Mouse (Mus musculus): ENCODE results near the gene Cd40lg. TPM values are rescaled to one million over a fixed set of nuclear protein-coding genes. Genes with fewer than 3 reads are reported as not detected.

Gene Cd40lg
- not detected in 2 replicates for polyA plus RNA-seq (2015; fragmentation: Nextera tagmentation; extraction: Ambion mirVana)

DNA sequence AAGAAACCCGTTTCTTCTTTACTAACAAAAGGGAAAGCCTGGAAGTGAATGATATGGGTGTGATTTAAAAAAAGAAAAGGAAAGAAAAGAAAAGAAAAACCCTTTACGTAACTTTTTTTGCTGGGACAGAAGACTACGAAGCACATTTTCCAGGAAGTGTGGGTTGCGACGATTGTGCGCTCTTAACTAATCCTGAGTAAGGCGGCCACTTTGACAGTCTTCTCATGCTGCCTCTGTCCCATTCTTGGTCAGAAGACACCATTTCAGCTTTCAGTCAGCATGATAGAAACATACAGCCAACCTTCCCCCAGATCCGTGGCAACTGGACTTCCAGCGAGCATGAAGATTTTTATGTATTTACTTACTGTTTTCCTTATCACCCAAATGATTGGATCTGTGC is at the start of gene Cd40lg:
Gene Cd40lg, plus strand, starts transcription at position 268 of the 400 bp plus-strand sequence.
- H3K4me1 ChIP-seq (ENCODE audit: control insufficient read depth, insufficient read depth, low read length): no peaks in the 10 kb centered on the region
- H3K4me2 ChIP-seq (ENCODE audit: low read depth, low read length): no peak within 1 kb of the TSS
- no peaks in the 10 kb centered on the region for H3K36me3 ChIP-seq (ENCODE audit: control insufficient read depth, insufficient read depth)
- no peak within 1 kb of the TSS for H3K27ac ChIP-seq (ENCODE audit: low read length)
- no peaks in the 10 kb centered on the region for H3K9me3 ChIP-seq (replicated peaks; ENCODE audit: control insufficient read depth, low read length)
- H3K4me3 ChIP-seq (ENCODE audit: low read length): no peak within 1 kb of the TSS
- no peak for ATAC-seq (replicated peaks; ENCODE audit: extremely low read depth, insufficient read depth, low FRiP score)
- H3K9ac ChIP-seq (ENCODE audit: low read length): no peak within 1 kb of the TSS
- H3K27me3 ChIP-seq (ENCODE audit: control insufficient read depth, insufficient read depth, low read length): no peaks in the 10 kb centered on the region
- 82% methylated on average over 9 of the region's 9 CpGs for WGBS

DNA sequence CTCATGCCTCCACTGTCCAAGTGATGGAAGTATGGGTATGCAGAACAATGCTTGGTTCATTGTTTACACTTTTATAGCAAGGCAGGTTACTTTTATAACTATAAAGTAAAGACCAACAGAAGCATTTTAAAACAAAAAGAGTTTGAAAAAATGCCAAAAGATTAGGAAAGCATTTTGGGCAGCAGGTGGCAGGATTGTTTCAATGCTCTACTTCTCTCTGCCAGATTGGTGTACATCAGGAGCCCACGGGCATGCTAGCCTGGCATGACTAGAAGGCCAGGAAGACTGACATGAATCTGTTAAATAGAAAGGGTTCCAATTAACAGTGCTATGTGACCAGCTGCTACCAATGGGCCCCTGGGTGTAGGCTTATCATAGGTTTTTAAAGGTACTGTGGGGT is 45.4 kb upstream of the Cd40lg start:
- no peaks in the 10 kb centered on the region for H3K9me3 ChIP-seq (replicated peaks; ENCODE audit: control insufficient read depth, low read length)
- H3K4me3 ChIP-seq (ENCODE audit: low read length): no peak overlapping the region
- 56% methylated on average over 1 of the region's 1 CpGs for WGBS
- H3K4me2 ChIP-seq (ENCODE audit: low read depth, low read length): no peak overlapping the region
- H3K9ac ChIP-seq (ENCODE audit: low read length): no peak overlapping the region
- no peaks in the 10 kb centered on the region for H3K27me3 ChIP-seq (ENCODE audit: control insufficient read depth, insufficient read depth, low read length)
- no peak for ATAC-seq (replicated peaks; ENCODE audit: extremely low read depth, insufficient read depth, low FRiP score)
- H3K4me1 ChIP-seq (ENCODE audit: control insufficient read depth, insufficient read depth, low read length): no peaks in the 10 kb centered on the region
- no peak overlapping the region for H3K27ac ChIP-seq (ENCODE audit: low read length)
- no peaks in the 10 kb centered on the region for H3K36me3 ChIP-seq (ENCODE audit: control insufficient read depth, insufficient read depth)

GRCm38 (mm10) chrX:57171269-57171668 is 40.7 kb upstream of the Cd40lg start:
- Histone ChIP-seq H3K4me1 (ENCODE audit: control insufficient read depth, insufficient read depth, low read length) (no peaks in the 10 kb centered on the region), H3K9ac (ENCODE audit: low read length) (no peak overlapping the region), H3K27me3 (ENCODE audit: control insufficient read depth, insufficient read depth, low read length) (no peaks in the 10 kb centered on the region), H3K27ac (ENCODE audit: low read length) (no peak overlapping the region), H3K4me3 (ENCODE audit: low read length) (no peak overlapping the region), H3K9me3 (replicated peaks; ENCODE audit: control insufficient read depth, low read length) (no peaks in the 10 kb centered on the region), H3K4me2 (ENCODE audit: low read depth, low read length) (no peak overlapping the region), H3K36me3 (ENCODE audit: control insufficient read depth, insufficient read depth) (no peaks in the 10 kb centered on the region)
- no peak for ATAC-seq (replicated peaks; ENCODE audit: extremely low read depth, insufficient read depth, low FRiP score)

DNA sequence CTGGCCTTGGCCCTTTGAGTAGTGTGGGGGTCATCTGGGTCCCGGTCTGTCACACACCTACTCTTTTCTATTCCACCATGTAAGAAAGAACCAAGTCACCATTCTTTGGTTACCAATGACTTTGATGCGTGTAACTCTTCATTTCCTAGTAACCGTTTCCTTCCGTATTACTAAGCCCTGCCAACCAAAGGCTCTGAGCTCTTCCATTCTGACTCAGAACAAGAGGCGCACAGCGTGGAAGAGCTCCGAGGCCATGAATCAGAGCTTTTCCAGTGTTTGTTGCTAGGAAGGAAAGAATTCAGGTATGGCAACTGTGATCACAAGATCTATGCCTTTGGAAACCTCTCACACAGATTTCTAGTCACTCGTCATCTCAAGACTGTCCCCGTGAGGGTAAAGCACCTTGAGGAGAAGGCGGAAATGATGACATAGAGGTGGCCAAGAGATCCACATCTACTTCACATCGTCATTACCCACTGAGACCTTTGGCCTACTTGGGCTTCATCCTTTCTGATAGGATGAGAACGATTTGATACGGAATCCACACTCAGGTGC is 34.6 kb upstream of the Cd40lg start:
- Histone ChIP-seq H3K4me1 (ENCODE audit: control insufficient read depth, insufficient read depth, low read length) (no peaks in the 10 kb centered on the region), H3K4me3 (ENCODE audit: low read length) (no peak overlapping the region), H3K4me2 (ENCODE audit: low read depth, low read length) (no peak overlapping the region), H3K9ac (ENCODE audit: low read length) (no peak overlapping the region), H3K27ac (ENCODE audit: low read length) (no peak overlapping the region), H3K27me3 (ENCODE audit: control insufficient read depth, insufficient read depth, low read length) (no peaks in the 10 kb centered on the region), H3K9me3 (replicated peaks; ENCODE audit: control insufficient read depth, low read length) (no peaks in the 10 kb centered on the region), H3K36me3 (ENCODE audit: control insufficient read depth, insufficient read depth) (no peaks in the 10 kb centered on the region)
- no peak for ATAC-seq (replicated peaks; ENCODE audit: extremely low read depth, insufficient read depth, low FRiP score)
- WGBS: 89% methylated on average over 13 of the region's 13 CpGs

- ATAC-seq (replicated peaks; ENCODE audit: extremely low read depth, insufficient read depth, low FRiP score): no peak
- Histone ChIP-seq H3K27ac (ENCODE audit: low read length) (no peak overlapping the region), H3K9ac (ENCODE audit: low read length) (no peak overlapping the region), H3K4me3 (ENCODE audit: low read length) (no peak overlapping the region), H3K27me3 (ENCODE audit: control insufficient read depth, insufficient read depth, low read length) (no peaks in the 10 kb centered on the region), H3K36me3 (ENCODE audit: control insufficient read depth, insufficient read depth) (no peaks in the 10 kb centered on the region), H3K4me1 (ENCODE audit: control insufficient read depth, insufficient read depth, low read length) (no peaks in the 10 kb centered on the region; the same call in 1 of the 2 replicates), H3K9me3 (replicated peaks; ENCODE audit: control insufficient read depth, low read length) (no peaks in the 10 kb centered on the region), H3K4me2 (ENCODE audit: low read depth, low read length) (no peak overlapping the region)
- 89% methylated on average over 2 of the region's 2 CpGs for WGBS
Measured at GRCm38 (mm10) chrX:57182470-57182869, 29.5 kb upstream of the Cd40lg start.

DNA sequence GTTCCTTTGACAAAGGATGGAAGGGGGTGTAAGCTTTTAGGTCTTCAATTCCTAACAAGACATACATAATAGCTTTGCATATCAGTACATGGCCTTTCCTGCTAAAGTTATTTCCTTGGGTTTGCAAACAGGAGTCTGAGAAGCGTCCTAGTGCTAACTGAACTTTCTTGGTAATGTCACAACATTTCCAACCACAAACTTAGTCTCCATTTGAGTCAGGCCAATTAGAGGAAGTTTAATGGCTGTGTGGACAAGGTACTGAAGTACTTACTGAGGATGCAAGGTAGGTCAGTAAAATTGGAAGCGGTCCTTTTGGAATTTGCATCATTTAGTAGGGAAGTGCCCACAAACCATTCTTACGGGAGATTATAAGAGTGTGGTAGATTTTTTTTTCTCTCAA is 28.6 kb upstream of the Cd40lg start:
- Histone ChIP-seq H3K9ac (ENCODE audit: low read length) (no peak overlapping the region), H3K27me3 (ENCODE audit: control insufficient read depth, insufficient read depth, low read length) (no peaks in the 10 kb centered on the region), H3K4me2 (ENCODE audit: low read depth, low read length) (no peak overlapping the region), H3K27ac (ENCODE audit: low read length) (no peak overlapping the region), H3K9me3 (replicated peaks; ENCODE audit: control insufficient read depth, low read length) (no peaks in the 10 kb centered on the region), H3K4me1 (ENCODE audit: control insufficient read depth, insufficient read depth, low read length) (no peaks in the 10 kb centered on the region; the same call in 1 of the 2 replicates), H3K4me3 (ENCODE audit: low read length) (no peak overlapping the region), H3K36me3 (ENCODE audit: control insufficient read depth, insufficient read depth) (no peaks in the 10 kb centered on the region)
- 80% methylated on average over 3 of the region's 3 CpGs for WGBS
- no peak for ATAC-seq (replicated peaks; ENCODE audit: extremely low read depth, insufficient read depth, low FRiP score)

DNA sequence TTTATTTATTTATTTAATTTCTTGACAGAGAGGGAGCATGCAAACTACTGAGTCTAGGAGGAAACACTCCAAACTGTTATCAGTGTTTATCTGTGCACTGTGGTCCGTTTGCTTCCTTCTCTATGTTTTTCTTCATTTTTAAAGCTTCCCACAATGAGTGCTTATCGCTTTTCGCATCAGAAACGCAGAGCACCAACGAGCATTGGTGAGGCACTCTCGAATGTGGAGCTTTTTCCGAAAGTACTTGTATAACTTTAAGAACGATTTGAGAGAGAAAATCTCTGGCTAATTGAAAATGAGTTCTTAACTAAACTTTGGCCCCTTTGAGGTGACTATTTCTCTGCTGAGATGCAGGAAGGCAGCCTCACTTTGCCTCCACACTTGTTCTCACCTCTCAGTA is 24.6 kb upstream of the Cd40lg start:
- WGBS: 67% methylated on average over 8 of the region's 8 CpGs
- H3K27me3 ChIP-seq (ENCODE audit: control insufficient read depth, insufficient read depth, low read length): no peaks in the 10 kb centered on the region
- no peak overlapping the region for H3K9ac ChIP-seq (ENCODE audit: low read length)
- H3K4me2 ChIP-seq (ENCODE audit: low read depth, low read length): no peak overlapping the region
- H3K4me1 ChIP-seq (ENCODE audit: control insufficient read depth, insufficient read depth, low read length): no peaks in the 10 kb centered on the region; the same call in 1 of the 2 replicates
- no peak for ATAC-seq (replicated peaks; ENCODE audit: extremely low read depth, insufficient read depth, low FRiP score)
- no peaks in the 10 kb centered on the region for H3K9me3 ChIP-seq (replicated peaks; ENCODE audit: control insufficient read depth, low read length)
- no peak overlapping the region for H3K27ac ChIP-seq (ENCODE audit: low read length)
- no peak overlapping the region for H3K4me3 ChIP-seq (ENCODE audit: low read length)
- H3K36me3 ChIP-seq (ENCODE audit: control insufficient read depth, insufficient read depth): no peaks in the 10 kb centered on the region

DNA sequence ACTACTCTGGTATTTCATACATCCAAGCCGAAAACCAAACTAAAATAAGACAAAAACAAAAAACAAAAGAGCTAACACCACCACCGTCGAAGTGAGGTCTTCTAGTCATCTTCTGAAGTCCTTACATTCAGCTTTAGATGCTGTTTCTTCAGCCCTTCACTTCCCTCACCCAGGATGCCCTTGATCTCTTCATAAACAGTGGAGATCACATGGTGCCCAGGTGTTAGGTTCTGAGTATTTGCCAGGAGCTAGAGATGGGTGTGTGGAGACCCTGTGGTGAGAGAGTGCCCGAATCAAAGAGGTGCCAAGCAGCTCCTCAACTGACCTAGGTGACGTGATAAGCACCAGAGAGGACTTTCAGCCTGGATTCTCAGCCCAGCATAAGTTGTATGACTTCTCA is 22.6 kb upstream of the Cd40lg start:
- Histone ChIP-seq H3K36me3 (ENCODE audit: control insufficient read depth, insufficient read depth) (no peaks in the 10 kb centered on the region), H3K9me3 (replicated peaks; ENCODE audit: control insufficient read depth, low read length) (no peaks in the 10 kb centered on the region), H3K9ac (ENCODE audit: low read length) (no peak overlapping the region), H3K27ac (ENCODE audit: low read length) (no peak overlapping the region), H3K4me1 (ENCODE audit: control insufficient read depth, insufficient read depth, low read length) (no peaks in the 10 kb centered on the region; the same call in 1 of the 2 replicates), H3K4me3 (ENCODE audit: low read length) (no peak overlapping the region), H3K4me2 (ENCODE audit: low read depth, low read length) (no peak overlapping the region), H3K27me3 (ENCODE audit: control insufficient read depth, insufficient read depth, low read length) (no peaks in the 10 kb centered on the region)
- WGBS: 62% methylated on average over 5 of the region's 5 CpGs
- peak; percentile 52; the same call in 1 of the 2 replicates for ATAC-seq (replicated peaks; ENCODE audit: extremely low read depth, insufficient read depth, low FRiP score)

- Histone ChIP-seq H3K27ac (ENCODE audit: low read length) (no peak overlapping the region), H3K4me2 (ENCODE audit: low read depth, low read length) (no peak overlapping the region), H3K4me1 (ENCODE audit: control insufficient read depth, insufficient read depth, low read length) (no peaks in the 10 kb centered on the region), H3K9ac (ENCODE audit: low read length) (no peak overlapping the region), H3K9me3 (replicated peaks; ENCODE audit: control insufficient read depth, low read length) (no peaks in the 10 kb centered on the region), H3K4me3 (ENCODE audit: low read length) (no peak overlapping the region), H3K36me3 (ENCODE audit: control insufficient read depth, insufficient read depth) (no peaks in the 10 kb centered on the region), H3K27me3 (ENCODE audit: control insufficient read depth, insufficient read depth, low read length) (no peaks in the 10 kb centered on the region)
- ATAC-seq (replicated peaks; ENCODE audit: extremely low read depth, insufficient read depth, low FRiP score): no peak
- WGBS: 68% methylated on average over 9 of the region's 9 CpGs
Measured at GRCm38 (mm10) chrX:57196319-57196718, 15.6 kb upstream of the Cd40lg start.

All from heart, embryonic 16.5 days (tissue).